Mouse (Mus musculus): ENCODE results near the gene Msi2.
A peak's percentile ranks its signal among the peaks of the same experiment; 100 is the strongest.

Msi2 gene

GRCm38 (mm10) chr11:88675526-88676353 lies 42.6 kb downstream of the Msi2 start:
- peak in 1 of 2 experiments; percentile 28 for DNase-seq

DNA sequence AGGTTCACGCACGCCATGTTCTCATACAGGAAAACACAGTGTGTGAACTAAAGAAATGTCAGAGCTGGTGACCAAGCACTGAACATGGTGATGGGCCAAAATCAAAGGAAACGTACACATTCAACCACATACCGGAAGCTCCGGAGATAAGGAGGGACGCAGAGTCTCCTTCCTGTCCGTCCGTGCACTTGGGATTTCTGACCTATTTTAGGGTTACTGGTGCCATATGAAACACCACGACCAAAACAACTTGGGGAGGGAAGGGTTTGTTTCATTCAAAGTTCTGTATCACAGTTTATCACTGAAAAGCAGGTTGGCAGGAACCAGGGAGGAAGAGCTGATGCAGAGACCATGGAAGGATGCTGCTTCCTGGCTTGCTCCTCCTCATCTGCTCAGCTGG lies 44.2 kb downstream of the Msi2 start:
- DNase-seq = no peak

DNA sequence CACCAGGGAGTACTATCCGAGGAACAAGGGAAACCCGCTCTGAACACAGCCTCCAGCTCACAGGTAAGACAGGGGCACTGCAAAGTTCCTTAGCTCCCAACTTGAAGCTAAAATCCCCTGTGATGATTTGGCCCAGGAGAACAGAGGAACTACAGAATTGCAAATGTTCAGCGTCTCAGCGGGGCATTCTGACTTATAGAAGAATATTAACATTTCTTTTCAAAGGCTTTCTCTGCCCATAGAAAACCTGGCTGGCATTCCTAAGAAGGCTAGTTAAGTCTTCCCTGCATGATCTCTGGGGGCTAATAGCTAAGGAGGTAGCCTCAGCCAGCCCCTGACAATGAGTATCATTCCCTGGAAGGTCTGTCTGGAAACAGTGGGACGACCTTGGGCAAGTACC lies 47.4 kb downstream of the Msi2 start:
- no peak for DNase-seq

- no peak for DNase-seq
These were observed 49.2 kb downstream of the Msi2 start for GRCm38 (mm10) chr11:88669106-88669505.

DNA sequence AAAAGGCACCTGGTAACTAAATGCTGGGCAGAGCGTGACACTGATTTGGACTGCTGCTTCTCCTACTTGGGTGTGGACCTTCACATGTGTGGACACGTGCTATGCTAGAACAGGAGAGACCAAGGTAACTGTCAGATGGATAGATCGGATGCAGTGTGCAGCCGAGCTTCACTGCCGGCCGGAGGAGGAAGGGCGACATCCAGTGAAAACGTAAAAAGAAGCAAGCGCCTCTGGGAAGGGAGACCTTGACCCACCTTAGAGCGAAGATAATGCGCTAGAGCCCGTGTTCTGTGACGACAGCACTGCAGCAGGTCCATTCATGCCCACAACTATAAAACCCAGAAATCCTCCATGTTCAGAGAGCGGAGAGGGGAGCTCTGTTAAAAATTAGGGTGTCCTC lies 50.0 kb downstream of the Msi2 start:
- no peak for DNase-seq

GRCm38 (mm10) chr11:88665799-88666198 lies 52.5 kb downstream of the Msi2 start:
- DNase-seq = no peak

DNA sequence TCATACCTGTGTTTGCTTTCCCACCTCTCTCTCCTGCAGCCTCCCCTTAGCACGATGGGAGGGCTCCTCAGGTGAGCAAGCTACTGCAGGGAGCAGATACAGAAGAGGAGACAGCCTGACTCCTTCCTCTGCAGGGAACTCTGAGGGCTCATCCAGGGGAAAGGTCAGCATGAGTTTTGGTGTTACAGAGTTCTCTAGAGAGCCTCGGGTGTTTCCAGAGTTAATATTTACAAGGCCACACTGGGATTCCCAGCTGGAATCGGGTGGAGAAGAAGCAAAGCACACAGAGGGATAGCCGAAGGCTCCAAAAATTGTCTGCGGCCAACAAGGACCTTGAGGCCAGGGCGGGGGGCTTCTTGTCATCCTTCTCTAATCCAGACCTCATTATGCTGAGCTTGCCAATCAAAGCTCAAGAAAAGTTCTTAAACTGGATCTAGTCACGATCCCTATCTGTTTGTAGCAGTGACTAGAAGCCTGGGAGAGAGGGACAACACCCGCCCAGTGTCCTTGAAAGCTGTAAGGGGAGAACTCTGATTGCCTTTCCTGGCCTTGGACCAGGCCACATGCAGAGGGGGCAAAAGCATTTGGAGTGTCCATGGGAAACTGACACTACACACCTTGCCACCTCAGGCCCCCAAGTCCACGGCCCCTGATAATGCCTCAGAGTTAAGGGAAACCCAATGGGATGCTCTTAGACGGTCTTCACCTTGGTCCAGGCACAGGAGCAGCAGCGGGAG lies 56.7 kb downstream of the Msi2 start:
- DNase-seq = no peak

DNA sequence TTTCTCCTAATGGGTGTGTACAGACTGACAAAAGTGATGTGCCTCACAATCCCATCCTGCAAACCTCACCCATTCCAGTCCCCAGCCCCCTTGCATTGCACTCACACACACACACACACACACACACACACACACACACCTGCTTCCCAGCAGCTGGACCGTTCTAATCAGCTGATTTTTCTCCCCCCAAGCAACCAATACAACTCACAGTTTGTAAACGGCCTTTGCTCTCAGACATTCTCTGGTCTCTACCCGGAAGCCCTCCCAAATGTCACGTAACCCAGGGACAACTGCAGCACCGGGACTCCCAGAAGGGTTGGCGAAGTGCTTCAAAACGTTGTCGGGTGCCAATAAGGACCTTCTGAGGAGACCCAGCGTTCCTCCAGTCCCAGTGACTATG lies 57.9 kb downstream of the Msi2 start:
- DNase-seq = no peak

- DNase-seq = no peak
These were observed 59.4 kb downstream of the Msi2 start for GRCm38 (mm10) chr11:88658926-88659325.

DNA sequence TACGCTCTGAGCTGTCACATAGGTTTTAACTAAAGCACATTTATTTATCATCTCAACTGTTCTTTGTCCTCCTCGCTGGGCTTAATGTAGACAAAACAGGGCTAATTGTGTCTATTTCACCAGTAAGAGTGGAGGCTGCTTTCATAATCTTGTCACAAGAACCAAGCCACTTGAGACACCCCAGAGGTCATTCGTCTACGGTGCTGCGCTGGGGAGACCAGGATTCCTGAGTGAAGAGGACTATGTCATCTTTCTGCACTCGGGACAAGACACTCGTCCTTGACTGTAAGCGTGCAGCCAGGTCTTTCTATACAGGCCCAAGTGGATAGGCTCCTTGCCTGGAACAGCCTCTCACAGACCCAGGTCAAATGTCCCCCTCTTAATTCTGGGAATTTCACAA lies 62.5 kb downstream of the Msi2 start:
- DNase-seq = no peak

DNA sequence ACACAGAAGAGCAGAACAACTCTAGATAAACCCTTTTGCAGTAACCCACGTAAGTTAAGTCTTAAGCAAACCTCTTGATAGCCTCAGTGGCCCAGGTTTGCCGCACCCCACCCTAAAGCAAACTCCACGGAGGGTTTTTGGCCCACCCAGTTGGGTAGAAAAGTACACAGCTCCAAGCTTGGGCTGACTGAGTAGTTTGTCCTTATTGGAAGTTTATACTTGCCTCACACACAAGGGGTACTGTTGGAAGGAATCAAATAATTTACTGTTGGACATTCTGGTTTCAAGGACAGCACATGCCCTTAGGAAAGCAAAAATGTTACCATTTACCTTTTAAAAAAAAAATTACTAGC lies 63.1 kb downstream of the Msi2 start:
- DNase-seq = no peak

DNA sequence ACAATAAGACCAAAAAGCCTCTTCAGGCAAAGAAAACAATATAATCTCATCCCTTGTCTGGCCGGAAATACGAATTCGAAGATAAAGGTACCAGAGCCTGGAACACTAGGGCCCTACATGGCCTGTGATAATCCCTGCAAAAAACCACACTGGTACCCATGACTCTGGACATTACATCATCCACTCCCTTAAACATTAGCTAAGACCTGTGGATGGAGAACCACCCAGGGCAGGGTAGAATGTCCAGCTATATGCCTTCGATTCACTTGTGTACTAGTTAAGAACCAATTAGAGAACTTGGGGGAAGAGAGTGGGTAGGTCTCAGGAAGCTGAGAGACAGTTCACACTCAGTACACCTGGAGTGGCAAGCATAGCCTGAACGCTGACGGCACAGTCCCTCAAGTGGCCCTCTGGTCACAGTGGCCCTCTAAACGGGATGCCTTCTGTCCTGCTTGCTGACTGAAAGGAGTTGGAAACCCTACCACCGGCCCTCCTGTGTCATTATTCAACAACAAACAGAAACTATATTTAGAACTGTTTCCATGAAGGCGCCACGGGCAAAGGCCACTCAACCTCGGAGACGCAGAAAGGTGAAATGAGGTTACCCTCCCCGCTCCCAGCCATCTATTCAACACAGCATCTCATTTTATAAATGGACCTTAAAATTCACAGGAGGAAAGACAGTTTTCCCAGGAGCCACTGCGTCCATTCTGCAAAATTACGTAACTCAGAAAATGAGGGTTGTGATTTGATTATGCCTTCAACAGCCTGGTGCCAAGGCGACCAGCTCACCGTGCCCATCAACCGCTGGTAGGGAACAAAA lies 63.7 kb downstream of the Msi2 start:
- no peak for DNase-seq

DNA sequence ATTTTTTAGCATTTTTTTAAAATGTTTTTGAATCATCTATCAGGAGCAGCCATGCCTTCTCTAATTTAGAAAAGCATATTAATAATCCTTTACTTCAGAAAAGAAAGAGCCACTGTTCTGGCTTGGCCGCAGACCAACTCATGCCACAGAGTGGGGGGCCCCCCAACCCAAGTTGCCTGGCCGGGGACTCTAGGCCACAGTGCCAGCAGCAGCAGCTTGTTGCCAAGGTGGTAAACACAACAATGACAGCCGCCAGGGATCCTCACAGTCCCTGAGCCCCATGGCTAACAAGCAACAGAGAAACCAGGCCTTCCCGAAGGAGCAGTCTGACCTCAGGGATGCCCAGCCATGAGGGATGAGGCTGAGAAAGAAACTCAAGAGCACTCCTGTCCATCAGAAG lies 68.0 kb downstream of the Msi2 start:
- peak; percentile 66 to 73 for DNase-seq

DNA sequence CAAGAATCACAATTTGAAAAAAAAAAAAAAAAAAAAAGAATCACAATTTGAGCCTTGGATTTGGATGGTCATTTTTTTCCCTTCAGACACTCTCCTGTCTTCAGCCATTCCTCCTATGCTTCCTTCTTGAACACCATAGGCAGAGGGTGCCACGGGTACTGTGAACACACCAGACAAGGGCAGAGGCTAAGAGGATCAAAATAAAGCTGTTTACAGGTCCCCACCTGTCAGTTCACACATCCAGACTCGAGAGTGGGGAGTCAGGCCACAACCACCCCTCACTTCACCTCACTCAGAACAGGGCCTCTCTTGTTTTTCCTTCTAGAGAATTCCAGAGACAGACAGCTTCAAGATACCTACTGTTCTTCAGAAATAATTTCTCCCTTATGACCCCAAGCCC lies 69.3 kb downstream of the Msi2 start:
- DNase-seq = no peak

DNA sequence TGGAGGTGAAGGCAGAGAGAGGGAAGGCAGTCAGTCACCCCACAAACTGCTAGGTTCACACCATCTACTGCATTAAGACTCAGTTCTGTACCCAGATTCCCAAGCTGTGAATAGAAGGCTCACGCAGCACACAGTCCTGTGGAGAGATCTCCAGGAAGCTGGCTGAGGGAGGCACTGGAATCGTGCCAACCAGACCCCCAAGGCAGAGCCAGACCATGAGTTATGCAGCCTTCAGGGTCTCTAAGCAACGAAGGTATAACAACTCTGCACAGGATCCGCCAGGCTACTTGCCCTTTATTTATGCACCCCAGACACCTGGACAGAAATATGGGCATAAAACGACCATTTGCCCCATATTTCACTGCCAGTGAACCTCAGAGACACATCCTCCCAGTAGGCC lies 69.9 kb downstream of the Msi2 start:
- DNase-seq = no peak

DNA sequence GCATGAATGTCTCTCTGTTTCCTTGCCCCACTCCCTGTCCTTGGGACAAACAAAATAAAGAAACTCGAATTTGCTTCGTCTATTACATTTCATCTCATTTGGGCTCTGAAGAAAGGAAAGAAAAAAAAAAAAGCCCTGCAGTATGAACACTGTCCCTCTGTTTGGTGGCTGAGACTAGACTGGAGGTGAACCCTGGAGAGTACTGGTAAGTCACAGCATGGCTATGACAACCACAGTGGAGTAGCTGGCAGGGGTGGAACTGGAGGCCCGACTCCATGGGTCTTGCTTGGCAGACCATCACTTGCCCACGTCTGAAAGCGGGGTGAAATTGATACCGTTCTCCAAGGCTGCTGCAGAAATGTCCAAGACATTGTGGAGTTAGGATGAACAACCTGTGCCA lies 71.8 kb downstream of the Msi2 start:
- DNase-seq = no peak

DNA sequence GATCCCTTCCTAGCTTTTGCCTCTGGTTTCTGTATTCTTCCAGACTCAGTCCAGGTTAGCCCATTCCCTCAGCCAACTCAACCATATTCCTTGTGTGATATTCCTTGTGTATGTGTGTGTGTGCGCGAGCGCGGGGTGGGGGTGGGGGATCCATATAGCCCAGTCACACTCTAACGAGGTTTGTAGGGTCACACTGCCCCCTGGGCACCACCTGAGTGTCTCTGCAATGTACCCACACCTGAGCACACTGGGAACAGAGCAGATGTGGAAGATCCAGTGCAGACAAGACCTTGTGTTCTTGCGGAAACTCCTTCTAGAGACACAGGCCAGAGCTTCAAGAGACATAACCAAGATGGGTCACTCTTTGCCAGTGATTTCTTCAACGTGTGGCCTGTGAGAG lies 72.5 kb downstream of the Msi2 start:
- DNase-seq = no peak

- no peak for DNase-seq
These were observed 73.6 kb downstream of the Msi2 start for GRCm38 (mm10) chr11:88644719-88645118.

DNA sequence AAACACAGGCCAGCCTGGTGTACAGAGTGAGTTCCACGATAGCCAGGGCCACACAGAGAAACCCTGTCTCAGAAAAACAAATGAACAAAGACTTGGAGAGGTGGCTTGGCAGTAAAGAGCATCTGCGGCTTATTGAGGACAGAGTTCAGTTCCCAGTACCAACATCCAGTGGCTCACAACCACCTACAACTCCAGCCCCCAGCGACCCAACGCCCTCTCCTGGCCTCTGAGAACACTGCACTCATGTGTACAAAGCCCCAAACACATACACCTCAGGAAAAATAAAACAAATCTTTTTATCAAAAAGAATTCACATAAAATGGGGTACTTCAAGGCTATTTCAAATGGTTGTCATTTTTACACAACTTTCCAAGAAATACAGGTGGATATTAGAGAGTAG lies 78.5 kb downstream of the Msi2 start:
- no peak for DNase-seq

DNA sequence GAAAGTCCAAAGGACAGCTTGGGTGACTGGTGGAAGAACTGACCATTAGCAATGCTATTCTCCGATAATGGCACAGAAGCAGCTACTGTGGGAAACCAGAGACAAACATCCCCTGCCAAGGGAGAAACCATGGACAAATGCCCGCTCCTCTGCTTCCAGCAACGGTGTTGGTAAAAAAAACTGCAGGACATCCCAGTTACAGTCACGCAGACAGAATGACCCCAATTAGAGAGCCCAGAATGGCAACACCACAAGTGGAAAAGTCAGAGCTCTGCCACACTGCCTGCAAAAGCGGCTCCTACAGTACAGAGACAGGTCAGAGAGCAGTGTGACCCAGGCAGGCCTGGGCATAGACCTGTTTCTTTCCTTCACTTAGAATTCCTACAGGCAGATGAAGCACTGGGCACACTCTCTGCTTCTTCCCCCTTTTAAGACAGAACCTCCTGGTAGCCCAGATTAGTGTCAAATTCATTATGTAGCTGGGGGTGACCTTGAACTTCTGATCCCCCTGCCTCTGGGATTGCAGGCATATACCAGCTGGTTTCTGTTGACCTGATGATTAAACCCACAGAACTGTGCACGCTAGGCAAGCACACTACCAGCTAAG lies 79.3 kb downstream of the Msi2 start:
- DNase-seq = no peak

DNA sequence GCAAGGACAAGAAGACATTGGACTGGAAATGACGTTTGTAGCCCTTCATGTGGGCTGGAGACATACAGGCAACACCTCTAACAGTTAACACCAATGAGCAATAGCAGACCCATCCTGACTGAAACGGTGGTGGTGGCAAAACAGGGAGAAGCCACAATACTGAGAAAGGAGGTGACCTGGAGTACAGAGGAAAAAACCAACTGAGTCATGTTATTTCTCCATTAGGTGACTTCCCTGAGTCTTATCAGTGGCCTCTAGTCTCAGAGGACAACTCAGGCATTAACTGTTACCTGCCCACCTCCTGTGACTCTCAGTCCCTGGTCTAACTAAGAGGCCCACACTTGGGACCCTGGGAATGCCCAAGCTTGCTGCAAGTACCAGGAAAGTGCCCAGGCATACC lies 80.1 kb downstream of the Msi2 start:
- no peak for DNase-seq

GRCm38 (mm10) chr11:88636934-88637333 lies 81.4 kb downstream of the Msi2 start:
- DNase-seq = no peak

DNA sequence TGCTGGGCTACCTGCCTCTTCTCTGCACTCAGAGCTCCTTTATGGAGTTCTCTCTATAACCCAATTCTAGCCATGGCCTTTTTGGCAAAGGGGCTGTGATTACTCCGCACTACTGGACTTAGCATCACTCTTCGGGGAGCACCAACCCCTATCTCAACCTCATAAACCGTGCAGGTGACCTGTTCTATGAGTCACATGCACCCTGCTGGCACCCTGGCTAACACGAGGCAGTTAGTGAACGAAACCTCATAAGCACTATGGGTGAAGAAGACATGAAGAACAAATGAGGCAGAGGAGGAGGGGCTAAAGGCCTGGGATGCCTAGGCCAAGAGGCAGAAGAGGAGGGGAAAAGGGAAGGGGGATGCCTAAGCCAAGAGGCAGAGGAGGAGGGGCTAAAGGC lies 82.0 kb downstream of the Msi2 start:
- DNase-seq = no peak

Measured in cerebellum, postnatal 14 days (tissue).